Mouse (Mus musculus) embryo, embryonic 9.5 days (tissue): ENCODE results near the gene Mrtfa.
A peak's percentile ranks its signal among the peaks of the same experiment; 100 is the strongest.

Source experiments
- DNase-seq: peaks from one replicate; pipeline ENCODE4 v3.0.0-alpha.2; 2017; ENCODE audit errors: extremely low spot score

Mrtfa gene

DNA sequence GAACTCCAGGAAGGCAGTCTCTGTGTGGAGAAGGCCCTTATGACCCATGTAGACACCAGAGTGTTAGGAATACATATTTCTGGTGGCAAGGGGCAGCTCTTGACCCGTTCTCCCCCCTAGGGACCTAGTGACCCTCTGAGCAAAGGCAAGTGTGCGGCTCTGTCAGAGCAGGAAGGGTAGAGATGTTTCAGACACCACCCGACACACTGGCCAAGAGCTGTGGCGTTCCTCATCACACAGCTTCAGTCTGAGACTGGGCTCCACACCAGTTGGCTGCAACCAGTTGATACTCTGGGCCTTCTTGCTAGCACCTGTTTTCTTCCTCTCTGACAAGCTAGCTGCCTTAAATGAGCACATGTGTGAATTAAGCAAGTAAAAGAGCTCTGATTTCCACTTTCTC is 158.9 kb downstream of the Mrtfa start:
- no peak for DNase-seq

DNA sequence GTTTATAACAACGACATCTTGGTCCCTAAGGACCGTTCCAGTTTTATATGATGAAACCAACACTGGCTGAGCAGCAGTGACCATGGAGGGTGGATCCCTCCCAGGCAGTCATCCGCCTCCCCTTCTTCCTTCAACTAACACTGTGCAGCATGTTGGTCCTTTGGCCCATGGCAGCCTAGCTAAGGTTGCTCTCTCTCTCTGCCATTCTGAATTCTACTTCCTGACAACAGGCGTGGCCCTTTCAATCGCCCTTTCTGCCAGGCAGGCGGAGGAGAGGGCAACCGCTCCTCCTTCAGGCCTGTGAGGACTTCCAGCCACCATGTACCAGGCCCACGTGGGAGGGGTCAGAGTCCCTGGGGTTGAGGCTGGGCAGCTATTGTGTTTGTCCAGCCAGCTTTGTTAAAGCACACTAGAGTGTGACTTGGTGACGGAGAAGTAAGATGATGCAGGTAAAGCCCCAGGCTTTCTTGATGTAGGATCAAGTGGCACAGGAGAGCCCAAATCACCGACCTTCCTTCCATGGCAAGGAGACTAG is 159.6 kb downstream of the Mrtfa start:
- no peak for DNase-seq

DNA sequence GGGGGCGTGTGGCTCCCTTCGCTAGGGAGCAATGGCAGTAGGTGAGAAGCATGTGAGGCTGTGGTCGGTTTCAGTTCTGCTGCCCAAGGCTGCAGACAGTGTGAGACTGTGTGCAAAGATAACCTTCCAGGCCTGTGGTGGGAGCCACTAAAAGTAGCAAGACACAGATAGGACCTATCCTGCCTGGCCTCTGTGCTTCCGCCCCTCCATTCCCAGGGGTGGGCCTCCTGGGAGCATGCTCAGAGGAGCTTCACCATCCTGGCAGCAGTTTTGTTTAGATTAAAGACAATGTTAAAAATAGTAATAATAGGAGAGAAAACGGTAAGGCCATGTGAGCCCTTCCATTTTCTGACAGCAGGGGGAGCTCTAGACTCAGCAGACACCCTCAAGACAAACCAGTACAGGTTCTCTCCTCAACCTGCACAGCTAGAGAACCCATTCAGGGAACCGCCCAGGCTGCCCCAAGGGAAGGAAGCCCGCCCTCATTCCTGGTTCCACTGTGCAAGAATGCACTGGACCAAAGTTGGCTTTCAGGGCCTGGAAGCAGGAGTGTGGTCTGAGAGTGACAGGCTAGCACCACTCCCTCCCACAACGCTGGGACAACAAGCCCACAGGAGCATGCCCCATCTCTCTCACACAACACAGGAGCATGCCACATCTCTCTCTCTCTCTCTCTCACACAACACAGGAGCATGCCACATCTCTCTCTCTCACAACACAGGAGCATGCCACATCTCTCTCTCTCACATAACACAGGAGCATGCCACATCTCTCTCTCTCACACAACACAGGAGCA is 163.0 kb downstream of the Mrtfa start:
- DNase-seq: peak; percentile 70

DNA sequence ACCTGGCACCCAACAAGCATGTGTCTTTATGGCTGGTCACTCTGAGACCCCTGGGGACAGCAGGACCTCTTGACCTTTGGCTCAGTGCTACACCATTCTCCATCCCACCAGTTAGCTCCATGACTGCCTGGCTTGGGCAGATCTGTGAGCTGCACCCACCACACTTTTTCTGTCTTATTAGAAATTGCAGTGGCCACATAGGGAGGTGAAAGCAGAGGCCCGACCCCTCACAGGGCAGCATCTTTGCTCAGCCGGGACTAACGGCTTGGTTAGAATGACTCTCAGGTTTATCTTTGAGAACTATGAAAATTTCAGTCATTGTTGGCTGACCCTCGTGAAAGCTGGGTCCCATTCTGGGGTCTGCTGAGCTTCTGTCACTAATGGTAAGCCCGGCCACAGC is 163.7 kb downstream of the Mrtfa start:
- DNase-seq: no peak

DNA sequence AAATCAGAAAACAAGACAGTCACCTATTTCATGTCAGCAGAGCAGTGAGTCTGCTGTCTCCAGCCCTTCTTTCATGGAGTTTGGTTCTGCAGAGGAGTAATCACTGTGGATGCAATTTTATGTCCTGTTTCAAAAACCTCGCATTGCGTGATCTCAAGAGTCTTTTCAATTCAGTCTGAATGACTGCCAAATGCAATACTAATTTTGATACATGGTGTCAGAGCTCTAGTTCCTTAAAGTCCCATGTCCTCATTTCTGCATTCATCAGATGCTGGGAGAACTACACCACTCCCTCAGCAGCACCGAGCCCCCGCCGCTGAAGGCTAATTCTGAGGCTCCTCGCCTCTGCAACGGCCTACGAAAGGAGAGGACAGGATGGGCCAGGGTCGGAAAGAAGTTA is 166.7 kb downstream of the Mrtfa start:
- DNase-seq: no peak

DNA sequence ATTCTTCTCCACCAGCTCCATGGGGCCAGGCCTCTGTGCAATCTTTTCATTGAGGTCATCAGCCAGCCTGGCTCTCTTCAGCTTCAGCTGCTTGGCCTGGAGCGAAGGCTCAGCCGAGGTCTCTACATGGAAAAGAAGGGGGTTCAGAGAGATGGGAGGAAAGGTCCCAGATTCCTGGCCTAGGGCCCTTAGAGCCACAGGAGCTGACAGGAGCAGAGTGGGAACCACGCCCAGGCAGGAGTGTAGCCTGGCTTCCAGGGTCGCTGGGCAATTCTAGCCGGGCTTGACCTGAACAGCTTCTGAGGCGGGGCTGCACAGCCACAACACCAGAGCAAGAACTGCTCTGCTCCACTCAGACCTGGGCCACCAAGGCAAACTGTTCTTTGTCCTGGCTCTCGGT is 168.1 kb downstream of the Mrtfa start:
- no peak for DNase-seq

DNA sequence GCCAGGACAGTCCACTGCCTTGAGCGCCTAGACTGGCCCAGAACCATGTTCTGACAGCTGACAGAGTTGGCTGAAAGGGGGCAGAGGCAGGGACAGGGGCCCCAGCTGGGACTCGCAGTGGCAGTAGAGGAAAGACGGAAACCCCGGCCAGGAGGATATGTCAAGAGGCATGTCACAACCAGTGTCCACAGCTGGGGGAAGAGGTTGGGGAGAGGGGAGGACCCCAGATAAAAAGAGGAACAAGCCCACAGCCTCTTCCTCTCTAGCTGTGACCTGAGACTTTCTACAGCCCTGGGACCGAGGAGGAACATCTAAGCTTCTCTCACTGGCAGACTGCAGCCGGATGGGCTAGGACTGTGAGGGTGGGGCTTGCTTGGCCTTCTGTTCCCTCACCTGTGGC is 169.2 kb downstream of the Mrtfa start:
- DNase-seq: no peak

DNA sequence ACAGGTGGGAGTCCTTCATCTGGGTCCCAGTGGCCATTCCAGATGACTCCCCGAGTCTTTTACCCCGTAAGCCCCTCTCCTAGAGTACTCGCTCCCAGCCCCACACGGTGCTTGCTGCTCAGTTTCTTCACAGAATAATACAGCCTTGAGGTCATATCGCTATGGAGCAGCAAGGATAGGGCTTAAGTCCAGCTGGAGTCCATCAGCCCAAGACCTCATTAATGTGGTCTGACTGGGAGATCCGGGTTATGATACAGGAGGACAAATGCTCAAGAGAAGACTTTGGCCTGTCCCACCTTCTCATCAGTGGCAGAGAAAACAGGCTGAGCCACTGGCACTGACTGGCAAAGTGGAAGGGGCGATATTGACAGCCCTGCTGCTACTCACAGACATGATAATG is 173.2 kb downstream of the Mrtfa start:
- no peak for DNase-seq

DNA sequence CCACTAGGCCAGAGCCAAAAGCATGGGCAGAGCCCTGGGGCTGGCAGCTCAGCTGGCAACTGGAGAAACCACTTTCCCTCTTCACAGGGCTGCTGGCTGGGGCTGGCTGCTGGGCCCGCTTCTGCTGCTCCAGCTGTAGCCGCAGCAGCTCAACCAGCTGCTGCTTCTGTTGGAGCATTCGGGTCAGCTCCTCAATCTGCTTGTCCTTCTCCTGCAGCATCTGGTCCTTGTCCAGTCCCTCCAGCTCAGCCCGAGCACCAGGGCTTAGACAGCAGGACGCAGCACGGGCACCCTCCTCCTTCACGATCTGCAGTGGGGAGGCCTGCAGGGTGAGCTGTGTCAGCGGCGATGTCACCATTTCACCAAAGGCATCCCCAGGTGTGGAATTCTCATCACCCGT is 174.1 kb downstream of the Mrtfa start:
- no peak for DNase-seq

DNA sequence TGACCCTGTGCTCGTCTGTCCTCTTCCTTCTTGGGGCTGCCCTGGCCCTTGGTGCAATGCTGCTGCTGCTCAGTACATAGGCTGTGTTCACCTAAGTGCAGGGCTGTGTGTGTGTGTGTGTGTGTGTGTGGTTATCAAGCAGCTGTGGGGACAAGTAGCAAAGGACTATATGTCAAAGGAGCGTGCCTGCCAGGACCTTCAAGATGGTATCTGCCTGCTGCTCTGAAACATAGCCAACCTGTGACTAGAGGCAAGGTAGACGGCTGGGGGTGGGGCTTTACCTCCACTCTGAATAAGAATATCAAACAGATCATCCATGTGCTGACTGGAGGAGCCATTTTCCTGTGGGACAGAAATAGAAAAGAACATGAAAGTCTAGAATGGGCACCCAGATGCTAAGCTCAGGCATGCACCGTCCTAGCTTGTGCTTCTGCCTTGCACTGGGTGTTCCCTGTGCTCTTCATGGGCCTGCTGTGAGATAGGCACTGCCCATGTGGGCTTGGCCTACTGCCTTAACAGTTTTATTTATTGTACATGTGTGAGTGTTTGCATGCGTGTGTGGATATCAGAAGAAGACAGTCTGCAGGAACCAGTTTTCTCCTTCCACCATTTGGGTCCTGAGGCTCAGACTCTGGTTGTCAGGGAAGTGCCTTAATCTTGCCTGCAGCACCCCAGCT is 175.4 kb downstream of the Mrtfa start:
- DNase-seq: no peak

DNA sequence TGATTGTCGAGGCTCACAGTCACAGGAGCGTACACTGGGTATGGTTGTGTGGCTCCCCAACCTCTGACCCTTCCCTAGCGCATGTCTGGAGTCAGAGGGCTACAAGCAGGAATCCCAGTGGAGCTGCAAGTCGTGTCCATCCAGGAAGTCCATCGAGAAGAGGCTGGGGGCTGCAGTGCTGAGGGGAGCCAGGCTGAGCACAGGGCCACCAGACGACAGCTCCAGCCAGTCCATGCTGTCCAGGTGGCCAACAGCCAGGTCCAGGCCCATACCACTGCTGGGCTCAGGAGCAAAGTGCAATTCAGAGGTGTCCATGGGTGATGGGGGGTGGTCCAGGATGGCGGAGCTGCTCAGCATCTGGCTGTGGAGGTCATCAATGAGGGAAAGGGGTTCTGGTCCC is 177.4 kb downstream of the Mrtfa start:
- no peak for DNase-seq

DNA sequence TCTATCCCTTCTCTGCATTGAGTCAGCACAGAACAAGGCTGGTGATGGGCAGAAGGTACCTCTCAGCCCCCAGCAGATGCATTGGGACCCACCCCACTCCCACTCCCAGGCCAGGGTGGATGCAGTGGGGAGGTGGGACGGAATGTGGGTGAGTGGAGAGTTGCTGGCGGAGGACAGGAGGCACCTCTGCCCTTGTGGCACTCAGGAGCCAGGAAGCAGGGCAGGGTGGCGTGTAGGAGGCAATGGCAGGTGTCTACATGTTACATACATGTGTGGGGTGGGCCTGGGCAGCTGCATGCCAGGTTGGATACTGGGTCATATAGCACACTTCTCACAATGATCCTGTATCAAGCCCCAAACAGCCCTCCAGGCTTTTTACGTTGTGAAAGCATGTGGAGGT is 178.2 kb downstream of the Mrtfa start:
- DNase-seq: no peak

DNA sequence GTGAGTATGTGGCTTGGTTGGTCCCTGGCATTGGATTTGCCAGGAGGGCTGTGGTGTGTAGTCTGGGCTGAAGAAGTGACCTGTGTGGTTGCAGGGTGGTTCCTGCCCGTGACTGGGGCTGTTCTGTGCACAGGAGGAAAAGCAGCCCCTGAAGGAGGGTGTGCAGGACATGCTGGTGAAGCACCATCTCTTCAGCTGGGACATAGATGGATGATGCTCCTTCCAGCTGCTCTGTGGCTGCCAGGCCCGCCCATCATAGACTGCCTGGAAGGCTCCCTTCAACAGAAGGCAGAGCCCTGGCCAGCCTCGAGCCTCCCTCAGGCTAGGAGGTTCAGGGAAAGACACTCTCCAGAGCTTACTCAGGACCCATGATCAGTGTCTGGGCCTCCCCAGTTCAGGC is 179.0 kb downstream of the Mrtfa start:
- no peak for DNase-seq

DNA sequence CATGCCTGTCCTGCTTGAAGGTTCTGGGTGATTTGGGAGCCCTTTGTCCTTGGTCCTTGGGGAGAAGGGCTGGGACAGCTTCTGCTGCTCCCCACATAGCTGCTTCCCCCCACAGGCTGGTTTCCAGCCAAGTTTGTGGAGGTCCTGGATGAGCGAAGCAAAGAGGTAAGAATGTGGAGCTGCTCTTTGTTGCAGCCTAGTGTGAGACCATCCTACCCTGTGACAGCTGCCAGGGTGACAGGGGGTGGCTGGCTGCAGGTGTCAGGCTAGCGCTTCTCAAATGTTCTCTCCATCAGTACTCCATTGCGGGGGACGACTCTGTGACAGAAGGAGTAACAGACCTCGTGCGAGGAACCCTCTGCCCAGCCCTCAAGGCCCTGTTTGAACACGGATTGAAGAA is 180.4 kb downstream of the Mrtfa start:
- no peak for DNase-seq

DNA sequence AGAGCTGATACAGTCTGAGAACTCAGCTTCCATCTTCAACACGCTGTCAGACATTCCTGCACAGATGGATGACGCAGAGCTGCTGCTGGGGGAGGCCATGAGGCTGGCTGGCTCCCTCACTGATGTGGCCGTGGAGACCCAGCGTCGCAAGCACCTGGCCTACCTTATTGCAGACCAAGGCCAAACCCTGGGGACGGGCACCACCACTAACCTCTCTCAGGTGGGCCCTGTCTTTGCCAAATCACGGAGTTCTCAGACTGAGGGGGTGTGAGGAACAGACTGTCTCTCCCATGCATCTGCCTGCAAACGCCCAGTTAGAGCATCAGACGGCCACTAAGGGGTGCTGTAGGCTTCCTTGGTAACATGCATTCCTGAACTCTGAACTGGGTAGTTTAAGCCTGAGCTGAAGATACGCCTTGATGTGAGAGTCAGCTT is 181.9 kb downstream of the Mrtfa start:
- peak; percentile 31 for DNase-seq

DNA sequence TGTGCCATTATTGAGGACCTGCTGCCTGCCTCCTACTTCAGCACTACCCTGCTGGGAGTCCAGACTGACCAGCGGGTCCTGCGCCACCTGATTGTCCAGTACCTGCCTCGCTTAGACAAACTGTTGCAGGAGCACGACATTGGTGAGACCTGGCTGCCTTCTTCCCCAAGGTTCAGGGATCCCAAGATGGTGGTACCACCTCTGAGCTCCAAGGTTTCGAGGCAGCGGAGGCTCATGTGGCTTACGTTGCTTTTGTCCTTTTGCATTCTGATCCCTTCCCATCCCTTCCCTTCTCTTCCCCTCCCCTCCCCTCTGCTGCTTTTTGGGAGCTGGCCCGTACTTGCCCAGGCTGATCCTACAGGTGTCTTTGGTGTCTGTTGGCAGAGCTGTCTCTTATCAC is 182.7 kb downstream of the Mrtfa start:
- no peak for DNase-seq

DNA sequence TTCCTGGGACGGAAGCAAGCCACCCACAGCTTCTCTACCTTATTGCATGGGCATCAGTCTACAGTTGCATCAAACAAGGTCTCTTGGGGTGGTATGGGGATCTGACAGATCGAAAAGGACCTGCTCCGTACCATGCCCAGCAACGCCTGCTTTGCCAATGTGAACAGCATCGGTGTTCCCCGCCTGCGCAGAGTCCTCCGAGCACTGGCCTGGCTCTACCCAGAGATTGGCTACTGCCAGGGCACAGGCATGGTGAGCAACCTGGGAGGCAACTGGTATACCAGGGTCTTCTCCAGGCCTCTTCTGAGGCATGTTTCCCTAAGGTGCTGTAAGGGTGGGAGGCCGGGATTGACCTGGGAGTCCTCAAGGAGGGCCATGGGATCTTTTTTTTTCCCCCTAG is 183.2 kb downstream of the Mrtfa start:
- DNase-seq: no peak

DNA sequence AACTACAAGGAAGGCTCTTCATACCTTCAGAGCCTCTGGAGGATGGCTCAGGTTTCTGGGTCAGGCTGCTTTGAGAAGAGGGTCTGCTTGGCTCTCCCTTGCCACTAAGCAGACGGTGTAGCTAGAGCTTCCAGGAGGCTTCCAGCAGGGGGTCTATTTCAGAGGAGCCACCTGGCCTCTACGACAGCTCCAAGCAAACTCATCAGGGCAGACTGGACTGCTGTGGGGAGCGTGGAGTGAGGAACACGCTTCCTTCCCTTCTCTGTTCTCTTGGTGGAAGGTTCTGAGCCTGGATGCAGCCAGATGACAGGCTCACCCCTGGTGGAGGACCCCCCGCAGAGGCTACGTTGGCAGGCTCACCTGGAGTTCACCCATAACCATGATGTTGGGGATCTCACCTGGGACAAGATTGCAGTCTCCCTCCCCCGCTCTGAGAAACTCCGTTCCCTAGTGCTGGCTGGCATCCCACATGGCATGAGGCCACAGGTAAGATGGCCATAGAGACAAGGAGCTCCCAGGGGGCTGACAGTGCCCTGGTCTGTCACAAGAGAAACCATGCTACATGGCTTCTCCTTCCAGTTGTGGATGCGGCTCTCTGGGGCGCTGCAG is 184.3 kb downstream of the Mrtfa start:
- DNase-seq: no peak

DNA sequence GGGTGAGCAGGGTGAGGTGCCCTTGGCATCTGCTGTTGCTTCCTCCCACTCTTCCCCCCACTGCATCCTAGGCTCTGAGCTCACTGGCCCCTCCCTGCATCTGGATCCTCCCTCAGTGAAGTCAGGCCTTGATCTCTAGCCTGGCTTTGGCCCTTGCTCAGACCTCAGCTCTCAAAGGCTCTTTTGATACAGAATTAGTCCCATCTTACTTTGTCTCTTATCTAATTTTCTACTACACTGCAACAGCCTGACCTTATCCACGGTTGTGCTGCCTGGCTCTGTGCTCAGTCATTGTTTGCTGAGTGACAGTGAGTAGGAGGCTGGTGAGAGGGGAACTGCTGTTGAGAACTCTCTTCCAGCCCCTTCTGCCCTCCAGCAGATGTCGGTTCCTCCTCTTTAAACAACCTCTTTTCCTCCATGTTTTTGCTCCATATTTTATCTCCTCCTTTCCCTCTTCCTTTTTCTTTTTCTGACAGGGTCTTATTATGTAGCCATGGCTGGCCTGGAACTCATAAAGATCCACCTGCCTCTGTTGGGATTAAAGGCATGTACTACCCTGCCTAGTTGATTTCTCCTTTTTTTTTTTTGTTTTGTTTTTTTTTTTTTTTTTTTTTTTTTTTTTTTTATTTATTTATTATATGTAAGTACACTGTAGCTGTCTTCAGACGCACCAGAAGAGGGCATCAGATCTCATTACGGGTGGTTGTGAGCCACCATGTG is 190.0 kb downstream of the Mrtfa start:
- DNase-seq: peak; percentile 10

DNA sequence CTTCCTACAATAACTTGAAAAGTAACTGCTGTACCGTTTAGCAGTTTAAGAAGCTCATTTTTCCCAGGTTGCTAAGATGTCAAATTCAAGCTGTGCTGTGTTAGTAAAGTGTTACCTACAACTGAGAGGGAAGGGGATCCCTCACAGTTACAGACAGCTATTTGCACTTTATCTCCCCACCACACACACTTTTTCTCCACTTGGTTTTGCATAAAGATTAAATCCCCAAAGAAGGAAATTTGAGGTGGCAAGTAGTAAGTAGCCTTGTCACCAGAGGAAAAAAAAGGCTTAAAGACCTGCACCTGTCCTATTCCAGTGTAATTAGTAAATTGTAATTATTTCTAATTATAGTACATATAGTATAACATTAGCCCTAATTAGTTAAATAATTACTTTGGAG is 193.5 kb downstream of the Mrtfa start:
- no peak for DNase-seq

DNA sequence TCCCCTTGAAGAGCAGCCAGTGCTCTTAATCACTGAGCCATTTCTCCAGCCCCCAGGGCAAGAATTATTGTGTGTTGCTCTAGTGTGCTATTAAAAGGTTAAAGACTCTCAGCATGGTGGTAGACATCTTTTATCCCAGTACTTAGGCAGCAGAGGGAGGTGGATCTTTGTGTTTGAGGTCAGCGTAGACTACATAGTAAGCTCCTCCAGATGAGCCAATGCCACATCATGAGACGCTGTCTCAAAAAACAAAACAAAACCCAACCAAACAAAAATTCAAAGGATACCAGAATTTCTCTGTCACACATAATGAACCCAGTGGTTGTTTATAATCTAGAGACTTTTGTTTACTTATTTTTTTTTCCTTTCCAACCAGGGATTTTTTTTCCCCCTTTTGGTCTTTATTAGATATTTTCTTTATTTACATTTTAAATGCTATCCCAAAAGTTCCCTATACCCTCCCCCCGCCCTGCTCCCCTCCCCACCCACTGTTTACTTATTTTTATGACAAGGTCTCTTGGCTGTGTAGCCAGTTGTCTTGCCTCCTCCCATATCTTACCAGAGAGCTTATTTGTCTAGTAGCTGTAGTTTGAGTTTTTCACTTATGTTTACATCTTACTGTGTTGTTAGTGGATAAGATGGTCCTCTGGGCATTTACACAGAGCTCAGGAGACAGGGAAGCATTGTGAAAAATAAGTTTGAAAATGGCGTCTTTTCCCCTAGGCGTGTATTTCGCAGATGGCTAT is 194.3 kb downstream of the Mrtfa start:
- DNase-seq: no peak

DNA sequence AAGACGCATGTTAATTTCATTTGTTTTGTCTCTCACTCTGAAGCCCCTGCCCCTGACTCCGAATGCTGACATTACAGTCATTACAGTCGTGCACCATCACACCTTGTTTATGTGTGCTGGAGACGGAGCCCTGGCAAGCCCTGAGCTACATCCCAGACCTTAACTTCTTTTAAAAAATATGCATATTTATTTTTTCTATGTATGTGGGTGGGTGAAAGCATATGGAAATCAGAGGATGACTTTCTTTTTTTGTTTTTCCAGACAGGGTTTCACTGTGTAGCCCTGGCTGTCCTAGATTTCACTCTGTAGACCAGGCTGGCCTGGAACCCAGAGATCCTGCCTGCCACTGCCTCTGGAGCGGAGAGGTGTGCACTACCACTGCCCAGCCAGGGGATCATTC is 195.6 kb downstream of the Mrtfa start:
- no peak for DNase-seq
